Mouse (Mus musculus): ENCODE measurements around the gene Dap.

DNA sequence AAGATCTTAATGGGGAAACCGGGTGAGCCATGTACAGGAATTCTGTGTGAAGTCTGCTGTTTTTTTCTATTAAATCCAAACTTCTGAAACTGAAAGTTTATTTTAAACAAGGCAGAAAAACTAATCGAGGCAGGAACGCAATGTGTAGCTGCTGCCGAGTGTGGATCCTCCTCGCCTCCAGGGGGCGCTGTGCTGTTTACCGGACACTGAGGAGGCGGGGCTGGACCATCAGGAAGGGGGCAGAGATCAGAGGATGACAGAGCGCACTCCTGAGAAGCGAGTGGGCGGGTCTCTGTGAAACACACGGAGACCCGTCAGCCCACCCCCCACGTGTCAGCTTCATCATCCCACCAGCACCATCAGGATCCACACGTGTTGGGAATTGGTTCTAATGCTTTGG is 85.4 kb downstream of the Dap start:
- TF ChIP-seq CTCF (IDR thresholded peaks at IDR 0.05; ENCODE audit: control insufficient read depth, insufficient read depth, insufficient read length) (peak; percentile 58), MAX (IDR thresholded peaks at IDR 0.05) (no peak), USF1 (IDR thresholded peaks at IDR 0.05; ENCODE audit: low read depth) (no peak)

Data from C2C12 (cell line).